Mouse (Mus musculus) spleen, adult 2 months (tissue): Measurements from ENCODE around the gene Rab11fip5.

Source experiments
- CTCF ChIP-seq: fragments of 200-500 bp; IDR thresholded peaks from 2 replicates; pipeline ENCODE4 v1.5.1; 2011; ENCODE audit warnings: mild to moderate bottlenecking, inconsistent platforms; ENCODE audit not compliant: insufficient read depth, insufficient read length, insufficient replicate concordance; ENCODE audit errors: extremely low read depth
- POLR2A ChIP-seq: fragments of 200-500 bp; IDR thresholded peaks from 2 replicates; pipeline ENCODE4 v1.6.1; 2011; ENCODE audit warnings: low read depth, low read length, inconsistent platforms

- TF ChIP-seq POLR2A (no peak), CTCF (no peak)
Observed at GRCm38 (mm10) chr6:85332351-85332999, 42.0 kb downstream of the Rab11fip5 start.
